Mouse (Mus musculus): Measurements from ENCODE around the gene Sort1. TPM values are rescaled to one million over a fixed set of nuclear protein-coding genes. Genes with fewer than 3 reads are reported as not detected.

Sort1 gene
- total and polyA plus RNA-seq, 2 experiments from 2014 or later, result 7.4 to 33.5 TPM

DNA sequence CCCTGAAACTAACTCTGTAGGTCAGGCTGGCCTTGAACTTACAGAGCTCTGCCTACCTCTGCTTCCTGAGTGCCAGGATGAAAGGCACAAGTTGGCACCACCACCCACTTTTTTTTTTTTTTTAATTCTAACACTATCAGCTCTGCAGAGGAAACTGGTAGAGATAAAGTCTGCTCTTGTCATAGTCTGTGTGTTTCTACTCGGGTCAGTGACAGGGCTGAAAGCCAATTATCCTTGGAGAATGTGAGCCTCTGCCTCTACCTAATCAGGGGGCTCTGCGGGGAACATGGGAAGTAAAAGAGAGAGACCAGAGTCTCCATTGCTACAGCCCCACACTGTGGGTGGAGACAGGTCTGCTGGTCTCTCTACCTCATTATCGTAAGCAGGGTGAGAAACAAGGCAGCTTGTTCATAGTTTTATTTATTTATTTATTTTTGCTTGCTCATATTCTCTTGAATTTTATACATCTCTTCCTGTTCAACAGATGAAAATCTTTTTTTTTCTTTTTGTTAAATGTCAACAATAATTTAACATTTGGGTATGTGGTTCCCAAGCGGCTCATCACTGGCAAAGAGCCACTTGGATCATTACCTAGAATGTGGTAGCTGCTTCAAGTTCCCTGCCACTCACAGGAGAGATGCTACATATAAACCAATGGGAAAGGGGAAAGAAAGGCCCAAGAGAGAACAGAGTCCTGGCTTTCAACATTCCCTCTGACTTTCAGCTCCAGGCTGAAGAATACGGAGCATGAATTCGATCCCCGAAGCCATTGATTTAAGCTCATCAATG is 95.2 kb downstream of the Sort1 start:
- Histone ChIP-seq H3K9me3 (replicated peaks; ENCODE audit: control insufficient read depth, low read length) (no peaks in the 10 kb centered on the region), H3K27me3 (ENCODE audit: control insufficient read depth, insufficient read depth, low read length) (no peaks in the 10 kb centered on the region), H3K4me1 (ENCODE audit: control insufficient read depth, insufficient read depth) (peaks cover 14% of the 10 kb centered on the region), H3K36me3 (replicated peaks; ENCODE audit: control insufficient read depth, insufficient read depth, low read length) (no peaks in the 10 kb centered on the region), H3K27ac (ENCODE audit: low read depth) (no peak overlapping the region), H3K9ac (replicated peaks; ENCODE audit: low read depth, low read length) (no peak overlapping the region), H3K4me2 (ENCODE audit: low read depth, low read length) (no peak overlapping the region), H3K4me3 (ENCODE audit: low read depth, low read length) (no peak overlapping the region)
- no peak for ATAC-seq (ENCODE audit: insufficient read depth, low read depth)
- no peak for DNase-seq (ENCODE audit: low spot score)
- TF ChIP-seq EP300 (IDR thresholded peaks at IDR 0.05; ENCODE audit: low read depth), result no peak
- TF ChIP-seq CTCF (IDR thresholded peaks at IDR 0.05; ENCODE audit: low read depth), result no peak
- 51% methylated on average over 7 of the region's 7 CpGs for WGBS

DNA sequence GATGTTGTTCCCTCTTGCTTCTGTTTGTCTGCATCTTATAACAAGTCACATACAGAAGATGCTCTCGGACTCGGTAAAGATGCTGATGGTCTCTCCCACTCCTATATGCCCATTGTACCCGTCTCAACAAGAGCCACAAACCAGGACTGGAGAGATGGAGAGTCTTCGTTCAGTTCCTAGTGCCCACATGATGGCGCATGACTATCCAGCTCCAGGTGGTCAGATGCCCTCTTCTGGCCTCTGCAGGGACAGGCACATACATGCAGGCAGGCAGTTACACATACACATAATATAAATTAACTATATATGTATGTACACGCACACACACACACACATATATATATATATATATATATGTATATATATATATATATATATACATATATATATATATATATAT is 96.8 kb downstream of the Sort1 start:
- ATAC-seq (ENCODE audit: insufficient read depth, low read depth) (no peak), DNase-seq (ENCODE audit: low spot score) (no peak)
- Histone ChIP-seq H3K9me3 (replicated peaks; ENCODE audit: control insufficient read depth, low read length) (no peaks in the 10 kb centered on the region), H3K9ac (replicated peaks; ENCODE audit: low read depth, low read length) (no peak overlapping the region), H3K4me2 (ENCODE audit: low read depth, low read length) (no peak overlapping the region), H3K36me3 (replicated peaks; ENCODE audit: control insufficient read depth, insufficient read depth, low read length) (no peaks in the 10 kb centered on the region), H3K27ac (ENCODE audit: low read depth) (no peak overlapping the region), H3K27me3 (ENCODE audit: control insufficient read depth, insufficient read depth, low read length) (no peaks in the 10 kb centered on the region), H3K4me3 (ENCODE audit: low read depth, low read length) (no peak overlapping the region), H3K4me1 (ENCODE audit: control insufficient read depth, insufficient read depth) (peaks cover 16% of the 10 kb centered on the region)
- WGBS, result 89% methylated on average over 6 of the region's 6 CpGs
- no peak for TF ChIP-seq EP300 (IDR thresholded peaks at IDR 0.05; ENCODE audit: low read depth)
- TF ChIP-seq CTCF (IDR thresholded peaks at IDR 0.05; ENCODE audit: low read depth), result peak; percentile 52

DNA sequence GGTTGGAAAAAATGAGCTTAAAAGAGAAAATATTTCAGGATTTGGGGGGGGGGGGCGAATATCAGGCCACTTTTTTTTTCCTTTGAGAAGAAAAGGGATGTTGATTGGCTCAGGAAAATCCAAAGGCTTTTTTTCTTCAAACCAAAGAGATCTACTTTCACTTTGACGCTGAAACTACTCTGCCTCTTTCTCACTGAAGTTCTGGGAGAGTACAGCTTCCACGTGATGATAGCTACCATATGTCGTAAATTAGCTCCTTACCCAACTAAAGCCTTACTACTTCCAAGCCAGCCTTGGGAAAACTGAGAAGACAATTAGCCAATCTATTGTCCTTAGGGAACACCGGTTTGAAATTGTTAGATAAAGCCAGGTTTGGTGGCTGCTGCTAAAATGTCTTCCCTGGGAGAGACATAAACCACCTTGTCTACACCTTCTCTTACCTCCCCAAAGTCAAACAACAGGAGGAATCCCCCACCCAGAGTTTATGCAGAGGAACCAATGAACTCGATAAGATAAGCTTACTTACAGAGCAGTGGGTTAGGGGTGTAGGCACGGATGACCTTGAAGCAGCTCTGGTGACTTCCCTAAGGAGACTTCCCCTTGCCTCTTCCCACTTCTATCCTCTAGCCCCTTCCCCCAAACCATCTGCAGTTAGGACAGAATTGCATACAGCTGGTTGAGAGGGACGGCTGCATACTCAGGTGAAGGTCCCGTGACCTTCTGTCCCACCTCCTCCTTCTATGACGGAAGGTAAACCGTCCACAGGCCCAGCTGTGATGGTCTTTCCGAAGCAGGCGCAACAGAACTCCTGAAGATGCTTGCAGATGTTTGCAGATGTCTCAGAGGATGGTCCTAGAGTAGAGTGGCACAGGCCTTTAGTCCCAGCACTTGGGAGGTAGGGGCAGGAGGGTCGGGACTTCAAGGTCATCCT is 98.3 kb downstream of the Sort1 start:
- no peaks in the 10 kb centered on the region; the same call in 1 of the 2 replicates for H3K36me3 ChIP-seq (replicated peaks; ENCODE audit: control insufficient read depth, insufficient read depth, low read length)
- H3K27me3 ChIP-seq (ENCODE audit: control insufficient read depth, insufficient read depth, low read length), result no peaks in the 10 kb centered on the region
- ATAC-seq (ENCODE audit: insufficient read depth, low read depth) (no peak), DNase-seq (ENCODE audit: low spot score) (peak; percentile 35)
- no peak for TF ChIP-seq EP300 (IDR thresholded peaks at IDR 0.05; ENCODE audit: low read depth)
- no peak for TF ChIP-seq CTCF (IDR thresholded peaks at IDR 0.05; ENCODE audit: low read depth)
- peak overlapping the region; percentile 31 for H3K27ac ChIP-seq (ENCODE audit: low read depth)
- peak overlapping the region; percentile 33 for H3K4me2 ChIP-seq (ENCODE audit: low read depth, low read length)
- H3K4me3 ChIP-seq (ENCODE audit: low read depth, low read length), result peak overlapping the region; percentile 11
- H3K9me3 ChIP-seq (replicated peaks; ENCODE audit: control insufficient read depth, low read length), result no peaks in the 10 kb centered on the region
- no peak overlapping the region for H3K9ac ChIP-seq (replicated peaks; ENCODE audit: low read depth, low read length)
- peaks cover 16% of the 10 kb centered on the region for H3K4me1 ChIP-seq (ENCODE audit: control insufficient read depth, insufficient read depth)
- WGBS, result 53% methylated on average over 14 of the region's 14 CpGs

DNA sequence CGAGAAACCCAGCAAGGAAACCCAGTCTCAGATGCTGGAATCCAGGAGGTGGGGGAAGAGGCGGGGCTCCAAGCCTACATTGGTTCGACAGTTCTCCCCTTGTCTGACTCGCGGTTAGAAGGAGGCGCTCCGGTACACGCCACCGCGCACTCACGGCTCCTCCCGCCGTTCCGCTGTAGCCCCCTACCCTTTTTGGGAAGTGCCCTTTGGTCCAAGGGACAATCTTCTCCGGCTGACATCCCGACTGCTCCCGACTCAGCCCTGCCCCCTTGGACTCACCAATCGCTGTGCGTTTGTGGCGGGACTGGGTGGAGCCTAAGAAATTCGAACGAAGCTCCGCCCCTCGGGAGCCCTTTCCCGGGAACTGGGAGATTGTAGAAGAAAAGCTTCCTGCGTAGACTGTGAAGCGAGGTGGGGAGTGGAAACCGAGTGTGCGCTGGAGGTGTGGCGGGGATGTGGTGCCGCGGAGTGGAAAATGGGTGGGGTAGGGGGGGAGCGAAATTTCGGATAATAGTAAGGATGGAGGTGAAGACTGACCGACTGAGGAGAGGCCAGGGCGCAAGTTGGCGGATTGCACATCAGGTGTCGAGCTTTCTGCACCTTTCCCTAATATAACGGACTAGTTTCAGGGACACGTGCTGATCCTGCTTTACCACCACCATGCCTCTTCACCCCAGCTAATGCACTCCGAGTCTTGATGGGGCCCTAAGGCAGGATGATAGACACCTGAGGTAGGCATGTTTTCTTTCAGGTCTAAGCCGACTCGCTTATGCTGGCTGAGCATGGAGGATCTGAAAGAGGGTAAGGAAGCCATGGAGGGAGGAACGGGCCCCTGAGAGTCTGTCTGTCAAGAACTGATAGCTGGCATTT is 99.8 kb downstream of the Sort1 start, which contains the start of gene Psrc1:
TSS of gene Psrc1 (plus strand) at position 355 of the 870 bp plus-strand sequence.
- H3K4me3 ChIP-seq (ENCODE audit: low read depth, low read length), result peak within 1 kb of the TSS; percentile 62
- peak within 1 kb of the TSS; percentile 31; the same call in 1 of the 2 replicates for H3K27ac ChIP-seq (ENCODE audit: low read depth)
- H3K9me3 ChIP-seq (replicated peaks; ENCODE audit: control insufficient read depth, low read length), result no peaks in the 10 kb centered on the region
- ATAC-seq (ENCODE audit: insufficient read depth, low read depth) (peak; percentile 87), DNase-seq (ENCODE audit: low spot score) (peak; percentile 94)
- TF ChIP-seq CTCF (IDR thresholded peaks at IDR 0.05; ENCODE audit: low read depth) (no peak), EP300 (IDR thresholded peaks at IDR 0.05; ENCODE audit: low read depth) (no peak)
- H3K27me3 ChIP-seq (ENCODE audit: control insufficient read depth, insufficient read depth, low read length), result no peaks in the 10 kb centered on the region
- H3K4me1 ChIP-seq (ENCODE audit: control insufficient read depth, insufficient read depth), result peaks cover 16% of the 10 kb centered on the region
- WGBS, result 2% methylated on average over 44 of the region's 44 CpGs
- peak within 1 kb of the TSS; percentile 75 for H3K4me2 ChIP-seq (ENCODE audit: low read depth, low read length)
- H3K36me3 ChIP-seq (replicated peaks; ENCODE audit: control insufficient read depth, insufficient read depth, low read length), result no peaks in the 10 kb centered on the region; the same call in 1 of the 2 replicates
- H3K9ac ChIP-seq (replicated peaks; ENCODE audit: low read depth, low read length), result peak within 1 kb of the TSS; percentile 43; the same call in 1 of the 2 replicates

DNA sequence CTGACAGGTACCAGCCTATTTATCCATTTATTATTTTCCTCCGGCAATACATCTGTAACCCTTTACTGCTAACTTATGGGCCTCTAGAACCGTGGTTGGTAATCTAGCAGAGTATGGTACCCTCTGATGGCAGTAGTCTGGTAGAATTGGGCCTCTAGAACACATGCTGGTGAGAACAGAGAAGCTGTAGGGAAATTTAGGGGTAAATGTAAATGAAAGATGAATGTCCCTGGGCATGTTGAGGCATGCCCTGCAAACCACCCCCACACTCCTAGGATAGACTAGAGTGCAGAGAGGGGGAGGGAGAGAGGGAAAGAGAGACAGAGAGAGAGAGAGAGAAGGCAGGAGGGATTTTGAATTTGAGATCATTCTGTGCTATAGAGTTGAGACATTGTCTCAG is 100.5 kb downstream of the Sort1 start:
- Histone ChIP-seq H3K9me3 (replicated peaks; ENCODE audit: control insufficient read depth, low read length) (no peaks in the 10 kb centered on the region), H3K27me3 (ENCODE audit: control insufficient read depth, insufficient read depth, low read length) (no peaks in the 10 kb centered on the region), H3K27ac (ENCODE audit: low read depth) (no peak overlapping the region), H3K9ac (replicated peaks; ENCODE audit: low read depth, low read length) (no peak overlapping the region; the same call in 1 of the 2 replicates), H3K4me2 (ENCODE audit: low read depth, low read length) (peak overlapping the region; percentile 75), H3K36me3 (replicated peaks; ENCODE audit: control insufficient read depth, insufficient read depth, low read length) (no peaks in the 10 kb centered on the region; the same call in 1 of the 2 replicates), H3K4me3 (ENCODE audit: low read depth, low read length) (peak overlapping the region; percentile 62), H3K4me1 (ENCODE audit: control insufficient read depth, insufficient read depth) (peaks cover 16% of the 10 kb centered on the region)
- TF ChIP-seq EP300 (IDR thresholded peaks at IDR 0.05; ENCODE audit: low read depth) (no peak), CTCF (IDR thresholded peaks at IDR 0.05; ENCODE audit: low read depth) (no peak)
- no peak for ATAC-seq (ENCODE audit: insufficient read depth, low read depth)
- DNase-seq (ENCODE audit: low spot score), result no peak
- WGBS, result 53% methylated on average over 2 of the region's 2 CpGs

Measured in heart, postnatal 0 days (tissue).